Mouse (Mus musculus) layer of hippocampus, adult 9-10 months (tissue): ENCODE data around the gene Gpr39.
"Not testable (repeated sequence)": the region's sequence is repeated elsewhere in the genome, so short reads cannot be mapped to it uniquely, and the experiment has no call there.

ENCODE experiments used
- DNase-seq: peaks from one replicate; pipeline ENCODE4 v3.0.0; 2022; ENCODE audit warnings: low spot score

Gpr39 gene

GRCm38 (mm10) chr1:125676790-125677273, at the start of gene Gpr39:
Gene Gpr39, plus strand, starts transcription at chr1:125676995.
- no peak for DNase-seq

GRCm38 (mm10) chr1:125639501-125640253, 37.1 kb upstream of the Gpr39 start:
- DNase-seq = no peak

GRCm38 (mm10) chr1:125643643-125644042, 33.2 kb upstream of the Gpr39 start:
- no peak for DNase-seq

- DNase-seq = not testable (repeated sequence)
Observed at GRCm38 (mm10) chr1:125646816-125647215, 30.0 kb upstream of the Gpr39 start.

- no peak for DNase-seq
Observed at GRCm38 (mm10) chr1:125648011-125648410, 28.8 kb upstream of the Gpr39 start.

- DNase-seq = no peak
Observed at GRCm38 (mm10) chr1:125649056-125649455, 27.7 kb upstream of the Gpr39 start.

- no peak for DNase-seq
Observed at GRCm38 (mm10) chr1:125652836-125653594, 23.8 kb upstream of the Gpr39 start.

GRCm38 (mm10) chr1:125657416-125657815, 19.4 kb upstream of the Gpr39 start:
- DNase-seq = no peak

GRCm38 (mm10) chr1:125660151-125660550, 16.6 kb upstream of the Gpr39 start:
- no peak for DNase-seq

- DNase-seq = no peak
Observed at GRCm38 (mm10) chr1:125660901-125661300, 15.9 kb upstream of the Gpr39 start.

- DNase-seq = no peak
Observed at GRCm38 (mm10) chr1:125662058-125662457, 14.7 kb upstream of the Gpr39 start.

- DNase-seq = no peak
Observed at GRCm38 (mm10) chr1:125662660-125663059, 14.1 kb upstream of the Gpr39 start.

GRCm38 (mm10) chr1:125663104-125663503, 13.7 kb upstream of the Gpr39 start:
- no peak for DNase-seq

- no peak for DNase-seq
Observed at GRCm38 (mm10) chr1:125665127-125665637, 11.6 kb upstream of the Gpr39 start.

GRCm38 (mm10) chr1:125669035-125669434, 7.8 kb upstream of the Gpr39 start:
- no peak for DNase-seq

- no peak for DNase-seq
Observed at GRCm38 (mm10) chr1:125675186-125675585, 1.6 kb upstream of the Gpr39 start.

- no peak for DNase-seq
Observed at GRCm38 (mm10) chr1:125677286-125677685, 491 bp downstream of the Gpr39 start.

GRCm38 (mm10) chr1:125679522-125680077, 2.8 kb downstream of the Gpr39 start:
- no peak for DNase-seq

GRCm38 (mm10) chr1:125684423-125684822, 7.6 kb downstream of the Gpr39 start:
- DNase-seq = no peak

GRCm38 (mm10) chr1:125685304-125685703, 8.5 kb downstream of the Gpr39 start:
- no peak for DNase-seq

- no peak for DNase-seq
Observed at GRCm38 (mm10) chr1:125687701-125688420, 11.1 kb downstream of the Gpr39 start.

GRCm38 (mm10) chr1:125693541-125693940, 16.7 kb downstream of the Gpr39 start:
- no peak for DNase-seq
